Mouse (Mus musculus): Measurements from ENCODE around the gene Agap1. TPM values are rescaled to one million over a fixed set of nuclear protein-coding genes. Genes with fewer than 3 reads are reported as not detected.

The Agap1 gene
- polyA plus RNA-seq, 1 experiment, result 4.3 TPM

GRCm38 (mm10) chr1:89844064-89844463, 389.5 kb downstream of the Agap1 start:
- H3K4me1 ChIP-seq (replicated peaks; ENCODE audit: control insufficient read depth, insufficient read depth, low read length), result no peaks in the 10 kb centered on the region
- DNase-seq, result no peak
- 92% methylated on average over 9 of the region's 9 CpGs for WGBS
- no peak overlapping the region for H3K4me3 ChIP-seq (ENCODE audit: control insufficient read depth, insufficient read depth, low read length)
- H3K36me3 ChIP-seq (ENCODE audit: control insufficient read depth, insufficient read depth, low read length), result no peaks in the 10 kb centered on the region
- no peaks in the 10 kb centered on the region for H3K27me3 ChIP-seq (ENCODE audit: control insufficient read depth, insufficient read depth, low read length)
- TF ChIP-seq POLR2A (IDR thresholded peaks at IDR 0.05; ENCODE audit: control insufficient read depth, extremely low read depth, insufficient read depth, low read length, poor library complexity), result no peak
- TF ChIP-seq CTCF (IDR thresholded peaks at IDR 0.05; ENCODE audit: borderline replicate concordance, control insufficient read depth, extremely low read depth, insufficient read depth, low read length, poor library complexity), result no peak
- H3K27ac ChIP-seq (ENCODE audit: control insufficient read depth, insufficient read depth, low read length), result no peak overlapping the region

GRCm38 (mm10) chr1:89845487-89845886, 390.9 kb downstream of the Agap1 start:
- H3K27me3 ChIP-seq (ENCODE audit: control insufficient read depth, insufficient read depth, low read length), result no peaks in the 10 kb centered on the region
- H3K4me1 ChIP-seq (replicated peaks; ENCODE audit: control insufficient read depth, insufficient read depth, low read length), result no peaks in the 10 kb centered on the region
- no peak overlapping the region for H3K4me3 ChIP-seq (ENCODE audit: control insufficient read depth, insufficient read depth, low read length)
- H3K27ac ChIP-seq (ENCODE audit: control insufficient read depth, insufficient read depth, low read length), result no peak overlapping the region
- H3K36me3 ChIP-seq (ENCODE audit: control insufficient read depth, insufficient read depth, low read length), result no peaks in the 10 kb centered on the region
- no peak for DNase-seq
- no peak for TF ChIP-seq POLR2A (IDR thresholded peaks at IDR 0.05; ENCODE audit: control insufficient read depth, extremely low read depth, insufficient read depth, low read length, poor library complexity)
- no peak for TF ChIP-seq CTCF (IDR thresholded peaks at IDR 0.05; ENCODE audit: borderline replicate concordance, control insufficient read depth, extremely low read depth, insufficient read depth, low read length, poor library complexity)
- 93% methylated on average over 4 of the region's 4 CpGs for WGBS

GRCm38 (mm10) chr1:89846148-89846547, 391.5 kb downstream of the Agap1 start:
- Histone ChIP-seq H3K27ac (ENCODE audit: control insufficient read depth, insufficient read depth, low read length) (no peak overlapping the region), H3K27me3 (ENCODE audit: control insufficient read depth, insufficient read depth, low read length) (no peaks in the 10 kb centered on the region), H3K36me3 (ENCODE audit: control insufficient read depth, insufficient read depth, low read length) (no peaks in the 10 kb centered on the region), H3K4me1 (replicated peaks; ENCODE audit: control insufficient read depth, insufficient read depth, low read length) (no peaks in the 10 kb centered on the region), H3K4me3 (ENCODE audit: control insufficient read depth, insufficient read depth, low read length) (no peak overlapping the region)
- TF ChIP-seq POLR2A (IDR thresholded peaks at IDR 0.05; ENCODE audit: control insufficient read depth, extremely low read depth, insufficient read depth, low read length, poor library complexity) (no peak), CTCF (IDR thresholded peaks at IDR 0.05; ENCODE audit: borderline replicate concordance, control insufficient read depth, extremely low read depth, insufficient read depth, low read length, poor library complexity) (no peak)
- no peak for DNase-seq
- WGBS, result 94% methylated on average over 9 of the region's 9 CpGs

- 93% methylated on average over 17 of the region's 17 CpGs for WGBS
Observed at GRCm38 (mm10) chr1:89848356-89849039, 393.9 kb downstream of the Agap1 start.

GRCm38 (mm10) chr1:89849151-89849860, 394.7 kb downstream of the Agap1 start:
- Histone ChIP-seq H3K27me3 (ENCODE audit: control insufficient read depth, insufficient read depth, low read length) (no peaks in the 10 kb centered on the region), H3K36me3 (ENCODE audit: control insufficient read depth, insufficient read depth, low read length) (no peaks in the 10 kb centered on the region), H3K4me3 (ENCODE audit: control insufficient read depth, insufficient read depth, low read length) (no peak overlapping the region), H3K4me1 (replicated peaks; ENCODE audit: control insufficient read depth, insufficient read depth, low read length) (no peaks in the 10 kb centered on the region), H3K27ac (ENCODE audit: control insufficient read depth, insufficient read depth, low read length) (no peak overlapping the region)
- no peak for TF ChIP-seq CTCF (IDR thresholded peaks at IDR 0.05; ENCODE audit: borderline replicate concordance, control insufficient read depth, extremely low read depth, insufficient read depth, low read length, poor library complexity)
- no peak for TF ChIP-seq POLR2A (IDR thresholded peaks at IDR 0.05; ENCODE audit: control insufficient read depth, extremely low read depth, insufficient read depth, low read length, poor library complexity)
- DNase-seq, result no peak
- WGBS, result 95% methylated on average over 23 of the region's 23 CpGs

More at GRCm38 (mm10) chr1:89848356-89849039, 393.9 kb downstream of the Agap1 start:
- Histone ChIP-seq H3K4me1 (replicated peaks; ENCODE audit: control insufficient read depth, insufficient read depth, low read length) (no peaks in the 10 kb centered on the region), H3K27ac (ENCODE audit: control insufficient read depth, insufficient read depth, low read length) (no peak overlapping the region), H3K27me3 (ENCODE audit: control insufficient read depth, insufficient read depth, low read length) (no peaks in the 10 kb centered on the region), H3K4me3 (ENCODE audit: control insufficient read depth, insufficient read depth, low read length) (no peak overlapping the region), H3K36me3 (ENCODE audit: control insufficient read depth, insufficient read depth, low read length) (no peaks in the 10 kb centered on the region)
- DNase-seq, result no peak
- TF ChIP-seq POLR2A (IDR thresholded peaks at IDR 0.05; ENCODE audit: control insufficient read depth, extremely low read depth, insufficient read depth, low read length, poor library complexity) (no peak), CTCF (IDR thresholded peaks at IDR 0.05; ENCODE audit: borderline replicate concordance, control insufficient read depth, extremely low read depth, insufficient read depth, low read length, poor library complexity) (no peak)

DNA sequence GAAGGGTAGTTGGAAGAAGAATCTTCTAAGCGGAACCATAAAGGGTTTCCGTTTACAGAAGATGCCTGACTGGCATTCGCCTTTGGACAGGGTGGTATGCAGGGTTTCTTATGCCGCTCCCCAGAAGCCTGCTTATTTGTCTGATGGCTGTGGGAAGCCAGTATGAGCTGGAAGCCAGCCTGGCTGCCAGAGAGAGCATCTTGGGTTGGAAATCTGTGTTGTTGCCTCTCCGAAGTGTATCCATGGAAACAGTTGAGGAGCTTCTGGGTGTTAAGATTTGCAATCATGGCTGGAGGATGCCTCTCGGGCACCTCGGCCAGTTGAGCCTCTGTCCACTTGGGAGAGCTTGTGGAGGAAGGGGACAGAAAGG, 395.2 kb downstream of the Agap1 start:
- H3K27me3 ChIP-seq (ENCODE audit: control insufficient read depth, insufficient read depth, low read length), result no peaks in the 10 kb centered on the region
- no peak for DNase-seq
- no peaks in the 10 kb centered on the region for H3K36me3 ChIP-seq (ENCODE audit: control insufficient read depth, insufficient read depth, low read length)
- H3K4me3 ChIP-seq (ENCODE audit: control insufficient read depth, insufficient read depth, low read length), result no peak overlapping the region
- TF ChIP-seq CTCF (IDR thresholded peaks at IDR 0.05; ENCODE audit: borderline replicate concordance, control insufficient read depth, extremely low read depth, insufficient read depth, low read length, poor library complexity) (no peak), POLR2A (IDR thresholded peaks at IDR 0.05; ENCODE audit: control insufficient read depth, extremely low read depth, insufficient read depth, low read length, poor library complexity) (no peak)
- 96% methylated on average over 7 of the region's 7 CpGs for WGBS
- H3K27ac ChIP-seq (ENCODE audit: control insufficient read depth, insufficient read depth, low read length), result no peak overlapping the region
- no peaks in the 10 kb centered on the region for H3K4me1 ChIP-seq (replicated peaks; ENCODE audit: control insufficient read depth, insufficient read depth, low read length)

All from thymus, adult 2 months (tissue).